ENCODE assay signal across 10 mouse cellular contexts in the genomic region with DNA sequence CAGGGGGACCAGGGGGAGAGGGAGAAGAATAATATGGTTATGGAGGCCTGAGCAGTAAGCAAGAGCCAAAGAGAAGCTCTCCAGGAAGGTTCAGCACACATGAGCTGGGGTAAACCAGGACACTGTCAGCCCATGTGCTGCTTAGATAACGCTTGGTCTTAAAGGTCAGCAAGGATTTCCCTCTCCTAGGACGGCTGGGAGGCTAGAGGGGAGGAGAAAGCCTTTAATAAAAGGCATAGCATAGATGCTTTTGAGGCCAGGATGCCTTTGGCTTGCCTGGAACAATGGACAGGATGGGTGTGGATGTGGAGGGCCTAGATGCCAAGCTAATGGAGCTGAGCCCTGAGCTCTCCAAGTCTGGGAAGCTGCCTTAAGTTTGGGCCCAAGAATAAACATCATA.
DNase-seq lines count a peak whose midpoint lies in the region; ATAC-seq and TF ChIP-seq lines count a peak whose summit lies in the region.
"Had no signal": no experiment of that assay in that cellular context is flagged by ENCODE, and none has a peak within 500 bp of the region (broad histone marks: within the 10 kb centered on the region; RNA-seq: fewer than 3 reads in every experiment).

No protein-coding gene starts in this region.

- no peak overlapping the region for H3K4me2 ChIP-seq in heart, embryonic 12.5 days
- no peak overlapping the region for H3K4me2 ChIP-seq in neural tube, embryonic 13.5 days
- no peak overlapping the region for H3K4me2 ChIP-seq in hindbrain, postnatal 0 days (ENCODE audit: low read depth, low read length)
- H3K4me2 ChIP-seq in stomach, postnatal 0 days (replicated peaks; ENCODE audit: low read depth) = no peak overlapping the region

- no peak for DNase-seq in heart, postnatal 25 days (ENCODE audit: low spot score)
- no peak for DNase-seq in neural tube, embryonic 10.5 days (ENCODE audit: extremely low spot score, low spot score)
- no peak for DNase-seq in hindbrain, postnatal 0 days (ENCODE audit: low spot score)
- DNase-seq in stomach, postnatal 0 days (ENCODE audit: low spot score) = no peak
- DNase-seq in right cerebral cortex, postnatal 4 days = no peak
- DNase-seq: layer of hippocampus, adult 9-11 months had no signal

- intact Hi-C loops in heart, postnatal 25 days (cut with DNase I) = loop anchor here (10.0 kb wide), 1 partner anchor 89 kb away; no protein-coding TSS in a partner anchor

- H3K27ac ChIP-seq in heart, embryonic 12.5 days (ENCODE audit: poor library complexity, severe bottlenecking) = peak overlapping the region; percentile 29
- H3K27ac ChIP-seq in neural tube, embryonic 13.5 days (replicated peaks) = 0 out of 2 replicates have a peak overlapping the region, but pooled peaks have one; percentile 18
- H3K27ac ChIP-seq in hindbrain, postnatal 0 days = peak overlapping the region; percentile 16; the same call in 1 of the 2 replicates
- H3K27ac ChIP-seq in stomach, postnatal 0 days (replicated peaks) = peak overlapping the region; percentile 5; the same call in 1 of the 2 replicates

- H3K9ac ChIP-seq in heart, embryonic 12.5 days = peak overlapping the region; percentile 24; the same call in 1 of the 2 replicates
- H3K9ac ChIP-seq in neural tube, embryonic 13.5 days = peak overlapping the region; percentile 22; the same call in 1 of the 2 replicates
- H3K9ac ChIP-seq in hindbrain, postnatal 0 days (replicated peaks; ENCODE audit: low read length) = no peak overlapping the region
- H3K9ac ChIP-seq in stomach, postnatal 0 days (ENCODE audit: low read length) = no peak overlapping the region

- no peak overlapping the region for H3K4me3 ChIP-seq in heart, embryonic 12.5 days
- no peak overlapping the region for H3K4me3 ChIP-seq in neural tube, embryonic 13.5 days
- no peak overlapping the region for H3K4me3 ChIP-seq in hindbrain, postnatal 0 days (ENCODE audit: low read length)
- no peak overlapping the region for H3K4me3 ChIP-seq in stomach, postnatal 0 days (ENCODE audit: low read depth, low read length)

- no peaks in the 10 kb centered on the region for H3K9me3 ChIP-seq in heart, embryonic 12.5 days (replicated peaks)
- H3K9me3 ChIP-seq in neural tube, embryonic 13.5 days = no peaks in the 10 kb centered on the region
- no peaks in the 10 kb centered on the region for H3K9me3 ChIP-seq in hindbrain, postnatal 0 days (ENCODE audit: low read length)
- H3K9me3 ChIP-seq in stomach, postnatal 0 days (ENCODE audit: control insufficient read depth, low read length) = no peaks in the 10 kb centered on the region
- H3K9me3 ChIP-seq: G1E had no signal

- peaks cover 30% of the 10 kb centered on the region for H3K4me1 ChIP-seq in heart, embryonic 12.5 days (replicated peaks)
- H3K4me1 ChIP-seq in neural tube, embryonic 13.5 days (replicated peaks) = peaks cover 43% of the 10 kb centered on the region
- peaks cover 14% of the 10 kb centered on the region; the same call in 1 of the 2 replicates for H3K4me1 ChIP-seq in hindbrain, postnatal 0 days (ENCODE audit: insufficient read depth, low read length)
- H3K4me1 ChIP-seq in stomach, postnatal 0 days (replicated peaks; ENCODE audit: control insufficient read depth, insufficient read depth) = peaks cover 14% of the 10 kb centered on the region

- peak; percentile 33; the same call in 1 of the 2 replicates for ATAC-seq in heart, embryonic 12.5 days (ENCODE audit: insufficient number of reproducible peaks, low FRiP score)
- no peak for ATAC-seq in neural tube, embryonic 13.5 days (ENCODE audit: low read depth)
- ATAC-seq in hindbrain, postnatal 0 days = no peak
- ATAC-seq in stomach, postnatal 0 days (ENCODE audit: low FRiP score, low TSS enrichment) = no peak
- ATAC-seq in frontal cortex, adult (ENCODE audit: low TSS enrichment) = no peak

- WGBS in heart, embryonic 12.5 days = 21% methylated on average over 2 of the region's 2 CpGs
- WGBS in neural tube, embryonic 13.5 days = 36% methylated on average over 2 of the region's 2 CpGs
- WGBS in hindbrain, postnatal 0 days = 37% methylated on average over 2 of the region's 2 CpGs
- 31% methylated on average over 2 of the region's 2 CpGs for WGBS in stomach, postnatal 0 days

- peaks cover 9% of the 10 kb centered on the region for H3K36me3 ChIP-seq in heart, embryonic 12.5 days
- H3K36me3 ChIP-seq in neural tube, embryonic 13.5 days = no peaks in the 10 kb centered on the region
- H3K36me3 ChIP-seq in hindbrain, postnatal 0 days (ENCODE audit: insufficient read depth, low read length) = no peaks in the 10 kb centered on the region
- H3K36me3 ChIP-seq in stomach, postnatal 0 days (ENCODE audit: control insufficient read depth, insufficient read depth, low read length) = no peaks in the 10 kb centered on the region

- H3K27me3 ChIP-seq in heart, embryonic 12.5 days (replicated peaks) = no peaks in the 10 kb centered on the region
- H3K27me3 ChIP-seq in neural tube, embryonic 13.5 days = no peaks in the 10 kb centered on the region
- no peaks in the 10 kb centered on the region for H3K27me3 ChIP-seq in hindbrain, postnatal 0 days (ENCODE audit: insufficient read depth, low read length)
- no peaks in the 10 kb centered on the region for H3K27me3 ChIP-seq in stomach, postnatal 0 days (ENCODE audit: control insufficient read depth, insufficient read depth, low read length)

- TF ChIP-seq CTCF in hindbrain, postnatal 0 days (IDR thresholded peaks at IDR 0.05; ENCODE audit: low read depth) = no peak
- no peak for TF ChIP-seq CTCF in stomach, postnatal 0 days (IDR thresholded peaks at IDR 0.05; ENCODE audit: low read depth)

- TF ChIP-seq EP300 in stomach, postnatal 0 days (optimal IDR thresholded peaks at IDR 0.05) = no peak

Comparison
In these comparisons a context has a peak if more than half of its experiments do, and no peak if none do; other contexts are left out.
1. H3K9ac ChIP-seq: peak in heart, embryonic 12.5 days (single experiment) and neural tube, embryonic 13.5 days (single experiment); none in hindbrain, postnatal 0 days (single experiment) and stomach, postnatal 0 days (single experiment).
2. Peak in every context shown above with its lines, with median percentiles within 50 percentile points of each other: H3K27ac ChIP-seq.